Mouse (Mus musculus) lung, postnatal 4 days (tissue): ENCODE results near the gene Hnrnpab.
A peak's percentile ranks its signal among the peaks of the same experiment; 100 is the strongest.

Experiments used
- DNase-seq, 2 experiments: peaks; one replicate each; pipeline ENCODE4 v3.0.0; 2021

Gene Hnrnpab

DNA sequence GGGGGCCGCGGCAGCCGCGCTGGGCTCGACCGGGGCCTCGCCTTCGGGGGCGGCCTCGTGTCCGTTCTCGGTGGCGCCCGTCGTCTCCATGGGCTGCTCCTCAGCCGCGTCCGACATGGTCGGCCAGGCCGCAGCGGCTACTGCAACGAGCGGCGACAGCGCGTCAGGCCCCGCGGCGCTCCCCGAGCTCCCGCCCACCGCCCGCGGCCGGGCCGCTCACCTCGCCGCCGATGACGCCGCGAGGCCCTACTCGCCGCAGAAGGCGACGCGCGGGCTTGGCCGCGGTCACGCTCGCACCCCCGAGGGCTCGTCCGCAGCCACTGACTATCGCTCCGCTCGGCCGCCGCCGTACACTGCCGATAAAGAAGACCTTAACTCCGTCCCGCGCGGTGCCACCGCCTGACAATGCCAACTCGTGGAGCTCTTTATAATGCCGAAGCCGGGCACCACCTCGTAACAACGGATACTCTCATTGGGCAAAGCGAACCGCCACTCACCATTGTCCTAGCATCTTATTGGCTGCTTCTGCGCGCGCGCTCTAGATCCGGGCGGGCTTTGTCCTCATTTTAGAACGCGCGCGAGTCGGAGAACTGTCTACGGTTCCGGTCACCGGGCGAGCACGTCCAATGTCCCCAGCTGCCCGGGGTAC, at the start of gene Hnrnpab:
Gene Hnrnpab, minus strand, starts transcription at position 401 of the 649 bp plus-strand sequence.
- peak; percentile 97 to 98 for DNase-seq

DNA sequence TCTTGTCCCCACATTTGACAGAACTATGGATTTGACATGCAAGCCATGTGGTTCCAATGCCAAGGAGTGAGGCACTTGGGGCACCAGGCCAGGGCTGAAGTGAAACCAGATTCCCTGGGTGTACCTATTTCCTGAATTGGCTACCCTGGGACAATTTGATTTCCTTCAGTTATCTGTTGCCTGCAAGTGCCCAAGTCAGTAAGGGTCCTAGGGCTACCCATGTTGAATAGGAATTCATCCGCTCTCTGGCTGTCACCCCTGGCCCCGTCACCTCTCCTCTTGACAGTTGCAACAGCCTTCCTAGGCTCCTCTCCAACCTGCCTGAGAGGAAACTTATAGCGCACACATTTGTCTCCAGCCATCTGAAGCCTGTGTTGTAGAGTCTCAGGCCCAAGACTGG, 48.2 kb upstream of the Hnrnpab start:
- DNase-seq, result no peak

GRCm38 (mm10) chr11:51653736-51654135, 47.1 kb upstream of the Hnrnpab start:
- no peak for DNase-seq

- no peak for DNase-seq
Measured at GRCm38 (mm10) chr11:51652889-51653418, 46.3 kb upstream of the Hnrnpab start.

- peak; percentile 88 to 92 for DNase-seq
Measured at GRCm38 (mm10) chr11:51650691-51651515, 44.3 kb upstream of the Hnrnpab start, which contains the start of the genes N4bp3 and D930048N14Rik. N4bp3 (minus strand) TSS chr11:51650842. D930048N14Rik (plus strand) TSS chr11:51650954.

GRCm38 (mm10) chr11:51650261-51650660, 43.6 kb upstream of the Hnrnpab start:
- peak in 1 of 2 experiments; percentile 49 for DNase-seq

DNA sequence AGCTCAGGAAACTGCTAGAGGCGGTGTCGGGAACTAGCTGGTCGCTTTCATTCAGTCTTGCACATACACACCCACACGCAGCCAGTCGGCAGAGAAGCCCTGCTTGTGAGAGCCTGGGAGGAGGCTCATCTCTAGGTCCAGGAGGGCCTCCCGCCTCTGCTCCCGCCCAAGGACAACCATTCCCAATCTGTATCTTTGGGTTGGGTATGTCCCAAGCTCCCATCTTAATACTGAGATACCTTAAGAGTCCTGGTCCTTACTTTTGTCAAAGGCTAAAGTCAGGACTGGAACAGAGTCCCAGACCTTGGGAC, 43.2 kb upstream of the Hnrnpab start:
- peak in 1 of 2 experiments; percentile 44 for DNase-seq

- DNase-seq, result no peak
Measured at GRCm38 (mm10) chr11:51649111-51649888, 42.7 kb upstream of the Hnrnpab start.

- peak; percentile 47 to 63 for DNase-seq
Measured at GRCm38 (mm10) chr11:51648566-51648965, 41.9 kb upstream of the Hnrnpab start.

DNA sequence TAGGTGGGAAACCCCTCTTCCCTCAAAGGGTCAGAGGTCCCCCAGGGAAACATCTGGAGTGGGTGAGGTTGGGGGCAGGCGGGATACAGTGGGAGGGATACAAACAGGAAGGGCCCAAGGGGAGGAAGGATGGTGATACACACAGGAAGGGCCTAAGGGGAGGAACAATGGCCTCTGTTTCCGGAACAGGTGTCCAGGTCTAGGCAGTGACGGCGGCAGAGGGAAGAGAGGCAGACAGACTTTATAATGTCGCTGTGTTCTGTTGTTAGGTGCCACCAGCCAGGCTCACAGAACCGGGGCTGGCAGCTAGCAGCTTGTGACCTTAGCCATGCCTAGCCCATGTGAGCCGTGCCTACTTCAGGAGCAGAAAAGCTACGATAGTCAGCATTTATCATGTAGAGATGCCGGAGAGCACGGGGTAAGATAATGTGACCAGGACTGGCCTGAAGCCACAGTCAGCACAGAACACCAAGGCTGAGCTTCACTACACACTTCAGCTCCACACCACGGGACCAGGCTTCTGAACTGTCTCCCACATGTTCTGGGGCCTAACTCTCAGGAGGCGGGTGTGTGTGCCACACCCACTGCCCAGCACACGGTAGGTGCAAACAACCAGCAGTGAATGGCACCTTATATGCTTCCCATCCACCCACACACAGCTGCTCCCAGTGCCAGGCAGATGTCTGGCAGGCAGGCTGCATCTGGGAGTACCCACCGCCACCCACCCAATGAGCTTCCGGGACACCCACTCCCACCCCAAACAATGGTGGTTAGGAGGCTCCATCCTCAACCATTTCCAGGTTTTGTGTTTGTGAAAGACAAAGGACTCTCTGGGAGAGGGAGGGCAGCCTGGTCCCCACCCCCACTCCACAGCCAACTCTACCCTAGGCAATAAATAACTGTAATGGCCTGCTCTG, 40.4 kb upstream of the Hnrnpab start:
- peak; percentile 66 to 84 for DNase-seq

DNA sequence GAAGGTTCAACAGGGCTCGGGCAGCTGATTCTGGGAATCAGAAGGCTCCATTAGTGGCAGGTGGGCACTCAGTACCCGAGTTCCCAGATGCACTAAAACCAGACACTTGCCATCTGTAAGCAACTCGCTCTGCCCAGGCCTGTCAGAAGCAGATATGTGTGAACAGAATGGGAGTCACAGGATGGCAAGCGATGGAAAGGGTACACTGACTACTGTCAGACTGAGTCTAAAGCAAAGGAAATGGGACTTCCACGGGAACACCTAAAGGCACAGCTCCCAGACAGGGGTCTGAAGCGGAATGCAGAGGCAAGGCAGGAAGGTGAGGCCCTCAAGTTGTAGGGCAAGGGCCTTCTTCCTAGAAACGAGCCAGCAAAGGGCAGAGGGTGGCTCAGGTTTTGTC, 39.6 kb upstream of the Hnrnpab start:
- no peak for DNase-seq

DNA sequence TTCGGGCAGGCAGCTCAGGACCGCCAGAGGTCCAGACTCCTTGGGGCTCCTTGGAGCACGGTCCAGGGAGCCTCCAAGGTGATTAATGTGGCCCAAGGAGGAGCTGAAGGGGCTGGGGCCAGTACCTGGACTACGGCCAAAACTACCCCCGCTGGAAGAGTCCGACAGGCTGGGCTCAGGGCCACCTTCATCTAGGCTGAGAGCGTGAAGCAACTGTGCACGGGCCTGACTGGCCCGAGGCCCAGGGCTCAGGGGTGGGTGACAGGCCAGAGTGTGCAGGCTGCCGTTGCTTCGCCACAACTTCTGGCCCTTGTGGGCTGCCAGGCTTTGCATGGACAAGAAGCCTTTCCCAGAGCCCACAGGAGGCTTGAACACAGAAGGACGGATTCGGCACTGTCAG, 38.6 kb upstream of the Hnrnpab start:
- DNase-seq, result peak; percentile 36 to 70

DNA sequence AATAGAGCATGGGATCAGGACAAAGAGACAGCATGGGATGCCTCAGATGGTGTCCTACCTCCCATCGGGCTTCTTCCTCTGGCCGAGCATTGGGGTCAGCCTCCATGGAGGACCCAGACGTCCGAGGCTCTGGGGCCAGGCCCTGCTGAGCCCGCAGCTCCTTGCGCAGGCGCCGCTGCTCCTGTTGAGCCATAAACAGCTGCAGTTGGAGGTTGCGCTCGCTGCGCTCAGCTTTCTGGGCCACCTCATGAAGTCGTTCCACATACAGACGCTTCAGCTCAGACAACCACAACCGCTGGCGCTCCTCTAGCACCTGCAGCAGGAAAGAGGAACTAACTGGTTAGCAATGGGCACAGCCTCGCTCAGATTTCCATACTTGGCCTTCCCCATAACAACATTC, 37.6 kb upstream of the Hnrnpab start:
- peak; percentile 49 to 65 for DNase-seq

GRCm38 (mm10) chr11:51643761-51644160, 37.1 kb upstream of the Hnrnpab start:
- peak in 1 of 2 experiments; percentile 26 for DNase-seq

DNA sequence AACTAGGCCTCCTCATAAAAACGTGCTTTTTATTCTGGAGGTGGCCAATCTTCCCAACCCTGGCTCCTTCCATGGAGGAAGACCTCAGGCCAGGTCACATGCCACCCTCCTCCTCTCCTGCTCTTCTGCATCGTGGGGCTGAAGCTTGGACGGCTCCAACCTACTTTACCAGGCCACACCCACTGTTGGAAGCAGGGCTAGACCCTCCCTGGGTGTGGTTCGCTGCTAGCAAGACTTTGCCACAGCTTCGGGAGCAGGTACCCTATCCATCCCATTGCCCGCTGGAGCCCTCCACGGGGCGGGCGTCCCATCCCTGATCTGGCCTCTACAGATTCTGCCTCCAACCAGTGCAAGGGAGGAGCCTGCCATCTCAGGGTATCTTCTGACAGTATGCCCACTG, 36.6 kb upstream of the Hnrnpab start:
- DNase-seq, result peak in 1 of 2 experiments; percentile 34

GRCm38 (mm10) chr11:51640748-51641147, 34.1 kb upstream of the Hnrnpab start:
- peak; percentile 64 to 78 for DNase-seq

GRCm38 (mm10) chr11:51638497-51638896, 31.9 kb upstream of the Hnrnpab start:
- DNase-seq, result no peak

GRCm38 (mm10) chr11:51637971-51638414, 31.3 kb upstream of the Hnrnpab start:
- peak; percentile 77 to 80 for DNase-seq

DNA sequence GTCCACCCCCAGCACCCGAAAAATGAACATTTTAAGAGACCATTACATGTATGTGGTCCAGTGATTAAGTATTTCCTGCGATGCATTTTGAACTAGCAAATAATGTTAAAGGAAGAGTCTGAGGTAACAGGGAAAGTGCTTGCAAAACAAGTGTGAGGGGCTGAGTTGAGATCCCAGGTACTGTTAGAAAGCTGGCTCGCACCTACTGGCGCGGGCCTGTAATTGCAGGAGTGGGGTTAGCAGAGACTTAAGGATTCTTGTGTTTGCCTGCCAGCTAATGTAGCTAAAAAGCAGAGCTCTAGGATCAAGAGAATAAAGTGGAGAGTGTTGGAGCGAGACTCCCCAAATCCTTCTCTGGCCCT, 29.7 kb upstream of the Hnrnpab start:
- DNase-seq, result peak; percentile 80 to 81

- DNase-seq, result peak; percentile 91 to 94
Measured at GRCm38 (mm10) chr11:51635525-51636322, 29.1 kb upstream of the Hnrnpab start, which contains the start of gene Rmnd5b. Rmnd5b (minus strand) TSS chr11:51635896.

DNA sequence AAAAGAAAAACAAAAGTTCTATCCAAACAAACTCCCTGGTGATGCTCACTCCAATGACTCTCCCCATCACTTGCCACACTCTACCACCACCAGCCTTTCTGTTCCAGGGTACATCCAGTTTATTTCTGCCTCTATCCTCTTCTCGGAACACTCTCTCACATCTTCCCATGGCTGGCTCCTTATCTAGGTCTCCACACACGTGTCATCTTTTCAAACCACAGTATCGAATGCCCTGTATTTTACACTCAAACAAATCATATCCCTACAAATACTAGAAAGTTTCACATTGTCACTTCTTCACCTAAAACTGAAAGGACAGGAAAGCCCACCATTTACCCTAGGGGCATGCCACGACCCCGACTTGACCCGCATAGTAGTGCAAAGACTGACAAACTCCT, 28.5 kb upstream of the Hnrnpab start:
- no peak for DNase-seq
